Mouse (Mus musculus) CH12.LX (cell line): ENCODE data around the gene Cep97. TPM values are rescaled to one million over a fixed set of nuclear protein-coding genes. Genes with fewer than 3 reads are reported as not detected.

Experiments used
- DNase-seq: peaks from one replicate; pipeline ENCODE4 v3.0.0-alpha.2; 2013; ENCODE audit errors: extremely low read depth
- H3K27ac ChIP-seq: 2 replicates; pipeline ENCODE4 v1.5.1; 2012; ENCODE audit warnings: low read depth, mild to moderate bottlenecking, control low read depth, moderate library complexity; ENCODE audit not compliant: insufficient read depth
- H3K27me3 ChIP-seq: replicated peaks from 2 replicates; pipeline ENCODE3; 2012; ENCODE audit warnings: inconsistent platforms
- H3K36me3 ChIP-seq, 2 experiments: replicated peaks in 1 of 2; 2 replicates each; pipeline versions ENCODE3 to v1.6.1; 2012; ENCODE audit warnings: inconsistent platforms in 1 of 2, low read length in 1 of 2, mild to moderate bottlenecking in 1 of 2, mixed read lengths in 1 of 2, moderate library complexity in 1 of 2; ENCODE audit not compliant: control insufficient read depth in 1 of 2, insufficient read depth in 1 of 2
- H3K4me1 ChIP-seq, 2 experiments: 2 replicates each; pipeline ENCODE4 v1.6.1; 2012; ENCODE audit warnings: inconsistent platforms in 1 of 2, moderate library complexity in 1 of 2; ENCODE audit not compliant: insufficient read depth in 2 of 2, control insufficient read depth in 1 of 2
- H3K4me2 ChIP-seq: 2 replicates; pipeline ENCODE4 v1.6.1; 2012; ENCODE audit warnings: low read depth, mild to moderate bottlenecking, control low read depth; ENCODE audit not compliant: poor library complexity, insufficient read depth, severe bottlenecking
- H3K4me3 ChIP-seq, 3 experiments: fragments of 150-350 bp in 1 of 3; sonication (generic) in 1 of 3; replicated peaks in 1 of 3; 2 replicates each; pipeline versions ENCODE3 to v1.5.1; 2011 to 2012; ENCODE audit warnings: low read depth in 2 of 3, low read length in 2 of 3, mild to moderate bottlenecking in 2 of 3, moderate library complexity in 2 of 3, control low read depth in 1 of 3, improper control_type of control experiment in 1 of 3, inconsistent platforms in 1 of 3, mixed read lengths in 1 of 3; ENCODE audit not compliant: poor library complexity in 1 of 3
- H3K79me2 ChIP-seq: replicated peaks from 2 replicates; pipeline ENCODE4 v1.6.1; 2012; ENCODE audit warnings: mild to moderate bottlenecking, moderate library complexity; ENCODE audit not compliant: control insufficient read depth, poor library complexity, insufficient read depth, severe bottlenecking; ENCODE audit errors: extremely low read depth
- H3K9ac ChIP-seq: 2 replicates; pipeline ENCODE4 v1.6.1; 2012; ENCODE audit warnings: low read depth, mild to moderate bottlenecking, control low read depth, moderate library complexity; ENCODE audit not compliant: insufficient read depth
- H3K9me3 ChIP-seq: replicated peaks from 2 replicates; pipeline ENCODE3; 2012; ENCODE audit warnings: low read length, inconsistent platforms, mixed read lengths
- BHLHE40 ChIP-seq: IDR thresholded peaks from 2 replicates; pipeline ENCODE4 v1.6.1; 2011; ENCODE audit warnings: mild to moderate bottlenecking, low read depth, low read length, improper control_type of control experiment
- CHD1 ChIP-seq: IDR thresholded peaks from 2 replicates; pipeline ENCODE4 v1.6.1; 2012; ENCODE audit warnings: low read depth, low read length, improper control_type of control experiment, inconsistent platforms
- CHD2 ChIP-seq: IDR thresholded peaks from 2 replicates; pipeline ENCODE4 v1.6.1; 2011; ENCODE audit warnings: low read length, improper control_type of control experiment
- CTCF ChIP-seq, 2 experiments: IDR thresholded peaks in 1 of 2; conservative IDR thresholded peaks in 1 of 2; 2 replicates each; pipeline ENCODE4 v1.5.1; 2011 to 2012; ENCODE audit warnings: low read depth in 2 of 2, low read length in 2 of 2, improper control_type of control experiment in 1 of 2, inconsistent platforms in 1 of 2, mild to moderate bottlenecking in 1 of 2, moderate library complexity in 1 of 2
- E2F4 ChIP-seq: IDR thresholded peaks from 2 replicates; pipeline ENCODE4 v1.6.1; 2011; ENCODE audit warnings: low read depth, low read length, improper control_type of control experiment; ENCODE audit not compliant: insufficient replicate concordance
- ELF1 ChIP-seq: IDR thresholded peaks from 2 replicates; pipeline ENCODE4 v1.6.1; 2014; ENCODE audit warnings: low read depth, mild to moderate bottlenecking, inconsistent platforms, low read length, improper control_type of control experiment
- EP300 ChIP-seq: IDR thresholded peaks from 2 replicates; pipeline ENCODE4 v1.6.1; 2011; ENCODE audit warnings: low read length, improper control_type of control experiment
- ETS1 ChIP-seq: conservative IDR thresholded peaks from 2 replicates; pipeline ENCODE4 v1.6.1; 2012; ENCODE audit warnings: low read depth, mild to moderate bottlenecking, inconsistent platforms, low read length, improper control_type of control experiment, moderate library complexity
- GABPA ChIP-seq: IDR thresholded peaks from 2 replicates; pipeline ENCODE4 v1.6.1; 2012; ENCODE audit warnings: low read depth, low read length, improper control_type of control experiment, inconsistent platforms; ENCODE audit not compliant: insufficient replicate concordance
- HCFC1 ChIP-seq: IDR thresholded peaks from 2 replicates; pipeline ENCODE4 v1.6.1; 2012; ENCODE audit warnings: low read depth, mild to moderate bottlenecking, inconsistent platforms, low read length, improper control_type of control experiment
- IRF4 ChIP-seq: IDR thresholded peaks from 2 replicates; pipeline ENCODE4 v1.6.1; 2014; ENCODE audit warnings: low read depth, mild to moderate bottlenecking, inconsistent platforms, low read length, improper control_type of control experiment
- JUN ChIP-seq: IDR thresholded peaks from 2 replicates; pipeline ENCODE4 v1.6.1; 2011; ENCODE audit warnings: low read depth, mild to moderate bottlenecking, low read length, improper control_type of control experiment, moderate library complexity; ENCODE audit not compliant: insufficient read depth
- JUND ChIP-seq: conservative IDR thresholded peaks from 2 replicates; pipeline ENCODE4 v1.6.1; 2011; ENCODE audit warnings: low read depth, low read length, improper control_type of control experiment
- KAT2A ChIP-seq: IDR thresholded peaks from 2 replicates; pipeline ENCODE4 v1.6.1; 2012; ENCODE audit warnings: low read length, improper control_type of control experiment, inconsistent platforms; ENCODE audit not compliant: insufficient replicate concordance
- MAFK ChIP-seq: IDR thresholded peaks from 2 replicates; pipeline ENCODE4 v1.6.1; 2011; ENCODE audit warnings: low read length, improper control_type of control experiment; ENCODE audit not compliant: insufficient replicate concordance
- MAX ChIP-seq: IDR thresholded peaks from 2 replicates; pipeline ENCODE4 v1.6.1; 2011; ENCODE audit warnings: low read length, improper control_type of control experiment
- MAZ ChIP-seq: IDR thresholded peaks from 2 replicates; pipeline ENCODE4 v1.6.1; 2012; ENCODE audit warnings: low read depth, mild to moderate bottlenecking, inconsistent platforms, low read length, improper control_type of control experiment, moderate library complexity
- MEF2A ChIP-seq: IDR thresholded peaks from 2 replicates; pipeline ENCODE4 v1.6.1; 2014; ENCODE audit warnings: low read depth, mild to moderate bottlenecking, inconsistent platforms, low read length, improper control_type of control experiment, borderline replicate concordance
- MXI1 ChIP-seq: IDR thresholded peaks from 2 replicates; pipeline ENCODE4 v1.6.1; 2011; ENCODE audit warnings: mild to moderate bottlenecking, low read depth, low read length, improper control_type of control experiment
- MYC ChIP-seq: IDR thresholded peaks from 2 replicates; pipeline ENCODE4 v1.6.1; 2011; ENCODE audit warnings: low read depth, mild to moderate bottlenecking, improper control_type of control experiment, low read length
- NELFE ChIP-seq: IDR thresholded peaks from 2 replicates; pipeline ENCODE4 v1.6.1; 2011; ENCODE audit warnings: low read depth, low read length, improper control_type of control experiment
- NRF1 ChIP-seq: IDR thresholded peaks from 2 replicates; pipeline ENCODE4 v1.6.1; 2014; ENCODE audit warnings: low read depth, mild to moderate bottlenecking, inconsistent platforms, low read length, improper control_type of control experiment, moderate library complexity
- PAX5 ChIP-seq: IDR thresholded peaks from 2 replicates; pipeline ENCODE4 v1.6.1; 2012; ENCODE audit warnings: low read length, inconsistent platforms, mixed read lengths
- POLR2A ChIP-seq: IDR thresholded peaks from 2 replicates; pipeline ENCODE4 v1.6.1; 2011; ENCODE audit warnings: low read depth, mild to moderate bottlenecking, improper control_type of control experiment, low read length
- POLR2AphosphoS2 ChIP-seq: IDR thresholded peaks from 2 replicates; pipeline ENCODE4 v1.6.1; 2011; ENCODE audit warnings: low read depth, low read length, improper control_type of control experiment
- RAD21 ChIP-seq: IDR thresholded peaks from 2 replicates; pipeline ENCODE4 v1.6.1; 2011; ENCODE audit warnings: low read depth, mild to moderate bottlenecking, low read length, improper control_type of control experiment, moderate library complexity
- RCOR1 ChIP-seq: conservative IDR thresholded peaks from 2 replicates; pipeline ENCODE4 v1.6.1; 2012; ENCODE audit warnings: low read depth, mild to moderate bottlenecking, inconsistent platforms, low read length, improper control_type of control experiment
- SIN3A ChIP-seq: IDR thresholded peaks from 2 replicates; pipeline ENCODE4 v1.6.1; 2012; ENCODE audit warnings: low read length, improper control_type of control experiment, inconsistent platforms
- SMC3 ChIP-seq: IDR thresholded peaks from 2 replicates; pipeline ENCODE4 v1.6.1; 2011; ENCODE audit warnings: low read depth, low read length, improper control_type of control experiment
- TBP ChIP-seq: conservative IDR thresholded peaks from 2 replicates; pipeline ENCODE4 v1.6.1; 2011; ENCODE audit warnings: low read depth, low read length, improper control_type of control experiment
- TCF12 ChIP-seq: IDR thresholded peaks from 2 replicates; pipeline ENCODE4 v1.6.1; 2014; ENCODE audit warnings: low read depth, mild to moderate bottlenecking, inconsistent platforms, low read length, improper control_type of control experiment
- UBTF ChIP-seq: IDR thresholded peaks from 2 replicates; pipeline ENCODE4 v1.6.1; 2012; ENCODE audit warnings: low read depth, mild to moderate bottlenecking, inconsistent platforms, low read length, improper control_type of control experiment, moderate library complexity
- USF1 ChIP-seq: IDR thresholded peaks from 2 replicates; pipeline ENCODE4 v1.6.1; 2014; ENCODE audit warnings: low read depth, mild to moderate bottlenecking, inconsistent platforms, low read length, improper control_type of control experiment
- USF2 ChIP-seq: conservative IDR thresholded peaks from 2 replicates; pipeline ENCODE4 v1.6.1; 2011; ENCODE audit warnings: low read depth, low read length, improper control_type of control experiment
- ZC3H11A ChIP-seq: IDR thresholded peaks from 2 replicates; pipeline ENCODE4 v1.6.1; 2012; ENCODE audit warnings: low read depth, mild to moderate bottlenecking, inconsistent platforms, low read length, improper control_type of control experiment
- ZKSCAN1 ChIP-seq: IDR thresholded peaks from 2 replicates; pipeline ENCODE4 v1.6.1; 2012; ENCODE audit warnings: low read depth, inconsistent platforms, low read length, improper control_type of control experiment, borderline replicate concordance
- ZMIZ1 ChIP-seq: IDR thresholded peaks from 2 replicates; pipeline ENCODE4 v1.6.1; 2012; ENCODE audit warnings: low read depth, mild to moderate bottlenecking, inconsistent platforms, low read length, improper control_type of control experiment
- ZNF384 ChIP-seq: IDR thresholded peaks from 2 replicates; pipeline ENCODE4 v1.6.1; 2012; ENCODE audit warnings: low read depth, low read length, improper control_type of control experiment, inconsistent platforms
- dilution Hi-C: fragments of 300-500 bp; cut with MboI; formaldehyde crosslinking; loops from 2 replicates; pipeline ENCODE4 v1.14.3; 2020; ENCODE audit warnings: low sequenced_read_pairs; ENCODE audit not compliant: extremely low pct_unique_long_range_greater_than_20kb, extremely low pct_ligation_motif_present
- in situ Hi-C: fragments of 300-500 bp; cut with MboI; formaldehyde crosslinking; loops from 3 replicates; pipeline ENCODE4 v1.14.3; 2019; ENCODE audit warnings: low sequenced_read_pairs, low pct_ligation_motif_present, low pct_unique_long_range_greater_than_20kb, mixed read lengths
- polyA plus RNA-seq: library from polyadenylated mRNA; unstranded; fragments of >175 nt; gene quantifications from 2 replicates; pipeline ENCODE4 v1.2.1, GENCODE M21; 2012; ENCODE audit warnings: low read depth; ENCODE audit not compliant: insufficient read length
- total RNA-seq, 2 experiments: library from RNA; depleted of rRNA; stranded (reverse); fragments of 300-350 nt in 1 of 2; fragments of >200 nt in 1 of 2; gene quantifications; 2 replicates each; pipeline ENCODE4 v1.2.3; 2012 to 2014

The Cep97 gene
- total and polyA plus RNA-seq, 3 experiments, result 19.2 to 27.5 (median 24.9) TPM

- Histone ChIP-seq H3K4me3 (no peak overlapping the region), H3K36me3 (peaks cover 6 to 18% of the 10 kb centered on the region in 2 experiments), H3K27me3 (no peaks in the 10 kb centered on the region), H3K4me1 (peaks cover 3 to 25% of the 10 kb centered on the region in 2 experiments; a peak in 3 of 4 replicates), H3K27ac (no peak overlapping the region), H3K9me3 (no peaks in the 10 kb centered on the region), H3K4me2 (no peak overlapping the region), H3K9ac (0 out of 2 replicates have a peak overlapping the region, but pooled peaks have one; percentile 25), H3K79me2 (peaks cover 34% of the 10 kb centered on the region)
- dilution Hi-C loops (no loop called here), in situ Hi-C loops (no loop called here)
- TF ChIP-seq PAX5, result no peak
- 0 out of 2 replicates have a peak, but pooled peaks have one; percentile 12 for TF ChIP-seq MEF2A
- no peak for TF ChIP-seq EP300
- TF ChIP-seq TBP, result no peak
- TF ChIP-seq POLR2A, result no peak
- TF ChIP-seq SIN3A, result peak; percentile 79
- no peak for TF ChIP-seq HCFC1
- peak; percentile 70 for TF ChIP-seq RAD21
- no peak for TF ChIP-seq CHD1
- no peak for TF ChIP-seq MAFK
- TF ChIP-seq USF1, result no peak
- TF ChIP-seq TCF12, result no peak
- peak; percentile 65; the same call in 1 of the 2 replicates for TF ChIP-seq MXI1
- TF ChIP-seq CHD2, result no peak
- TF ChIP-seq RCOR1, result no peak
- no peak for TF ChIP-seq POLR2AphosphoS2
- TF ChIP-seq MAZ, result no peak
- peak in 1 of 2 experiments; percentile 83; a peak in 2 of 4 replicates for TF ChIP-seq CTCF (conservative IDR thresholded peaks at IDR 0.05 in 1 of 2, IDR thresholded peaks at IDR 0.05 in 1 of 2; ENCODE audit: low read depth in 2 of 2, low read length in 2 of 2)
- TF ChIP-seq JUN, result no peak
- no peak for TF ChIP-seq USF2
- TF ChIP-seq ZNF384, result peak; percentile 93
- no peak for TF ChIP-seq JUND
- TF ChIP-seq NELFE, result no peak
- TF ChIP-seq IRF4, result peak; percentile 24; the same call in 1 of the 2 replicates
- TF ChIP-seq ZMIZ1, result no peak
- no peak for TF ChIP-seq E2F4
- no peak for TF ChIP-seq UBTF
- no peak for TF ChIP-seq ZKSCAN1
- no peak for TF ChIP-seq BHLHE40
- TF ChIP-seq NRF1, result no peak
- peak; percentile 77 for TF ChIP-seq SMC3
- TF ChIP-seq GABPA, result no peak
- peak; percentile 76 for TF ChIP-seq MYC
- TF ChIP-seq MAX, result no peak
- no peak for TF ChIP-seq KAT2A
- TF ChIP-seq ZC3H11A, result no peak; the same call in 1 of the 2 replicates
- TF ChIP-seq ELF1, result peak; percentile 39; the same call in 1 of the 2 replicates
- no peak for TF ChIP-seq ETS1
- peak; percentile 78 for DNase-seq
Measured at GRCm38 (mm10) chr16:55964126-55964949, 29.7 kb upstream of the Cep97 start.
